Mouse (Mus musculus) bone marrow macrophage, adult 2 months (primary cell): ENCODE measurements at regions not wholly inside any gene's neighbourhood (a gene's known extent, or its start where the extent isn't known, plus 50 kb on each side); places are given as distances from the start of the nearest gene placed in this dataset.

Experiments
- CTCF ChIP-seq: IDR thresholded peaks from 2 replicates; pipeline ENCODE4 v1.5.1; 2012; ENCODE audit warnings: low read depth, mild to moderate bottlenecking, low read length, moderate library complexity
- POLR2A ChIP-seq: IDR thresholded peaks from 2 replicates; pipeline ENCODE4 v1.6.1; 2012; ENCODE audit warnings: mild to moderate bottlenecking, low read depth, low read length, borderline replicate concordance

DNA sequence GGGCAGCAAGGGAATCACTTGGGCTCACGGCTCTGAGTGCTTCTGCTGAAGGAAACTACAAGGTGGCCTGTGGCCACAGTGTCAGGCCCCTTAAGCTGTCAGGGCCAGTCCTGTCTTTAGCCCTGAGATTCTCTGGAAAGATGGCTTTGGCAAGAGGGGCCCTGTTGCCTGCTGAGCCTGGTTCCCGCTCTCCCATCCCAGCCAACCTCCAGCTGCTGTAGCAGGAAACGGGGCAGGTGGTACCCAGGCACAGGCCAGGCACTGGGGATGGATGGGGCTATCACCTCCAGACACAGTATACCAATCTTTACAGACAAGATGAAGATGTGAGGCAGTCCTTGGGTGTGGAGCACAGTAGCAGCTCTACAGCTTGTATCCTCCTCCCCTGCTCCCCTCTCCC, 54.6 kb upstream of the Otos start:
- TF ChIP-seq POLR2A = no peak
- TF ChIP-seq CTCF = no peak
